7 mouse cellular contexts compared by ENCODE assay signal in the genomic region with DNA sequence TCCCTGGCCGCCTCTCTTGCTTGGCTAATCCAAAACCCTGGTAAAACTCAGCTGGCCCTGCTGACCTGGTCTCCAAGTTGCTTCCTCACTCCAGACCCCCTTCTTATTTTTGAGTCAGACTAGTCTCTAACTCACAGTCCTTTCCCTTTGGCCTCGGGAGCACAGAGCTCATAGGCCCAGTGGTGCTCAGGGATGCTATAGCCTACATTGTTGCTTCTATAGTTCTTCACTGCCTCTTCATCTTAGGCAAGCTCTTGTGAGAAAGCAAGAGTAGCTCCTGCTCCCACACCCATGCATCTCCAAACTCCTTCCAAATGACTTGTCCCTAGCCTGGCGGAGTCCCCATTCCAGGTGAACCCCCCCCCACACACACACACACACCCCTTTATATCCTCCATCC. TPM values are rescaled to one million over a fixed set of nuclear protein-coding genes. Genes with fewer than 3 reads are reported as not detected.
A peak's percentile ranks its signal among the peaks of the same experiment; 100 is the strongest.
DNase-seq lines count a peak whose midpoint lies in the region; ATAC-seq and TF ChIP-seq lines count a peak whose summit lies in the region.

No protein-coding gene starts in this region.

- peaks cover 10% of the 10 kb centered on the region for H3K4me1 ChIP-seq in lung, embryonic 15.5 days
- no peaks in the 10 kb centered on the region; the same call in 1 of the 2 replicates for H3K4me1 ChIP-seq in embryonic fibroblast, embryonic 13.5 days (ENCODE audit: control insufficient read depth, insufficient read depth, low read length)
- H3K4me1 ChIP-seq in intestine, embryonic 15.5 days (replicated peaks): peaks cover 15% of the 10 kb centered on the region
- peaks cover 9% of the 10 kb centered on the region; the same call in 1 of the 2 replicates for H3K4me1 ChIP-seq in midbrain, postnatal 0 days (ENCODE audit: insufficient read depth, low read length)

- H3K4me3 ChIP-seq in lung, embryonic 15.5 days: peak overlapping the region; percentile 91
- peak overlapping the region; percentile 87 for H3K4me3 ChIP-seq in embryonic fibroblast, embryonic 13.5 days (ENCODE audit: insufficient read depth, low read length)
- H3K4me3 ChIP-seq in intestine, embryonic 15.5 days (replicated peaks): peak overlapping the region; percentile 76
- peak overlapping the region; percentile 72 for H3K4me3 ChIP-seq in midbrain, postnatal 0 days (ENCODE audit: low read depth, low read length)

- peaks cover 29% of the 10 kb centered on the region for H3K36me3 ChIP-seq in lung, embryonic 15.5 days
- H3K36me3 ChIP-seq in intestine, embryonic 15.5 days: peaks cover 25% of the 10 kb centered on the region
- H3K36me3 ChIP-seq in midbrain, postnatal 0 days (ENCODE audit: insufficient read depth, low read length): peaks cover 27% of the 10 kb centered on the region

- ATAC-seq in lung, embryonic 15.5 days (ENCODE audit: borderline replicate concordance, extremely low read depth, low FRiP score, low TSS enrichment): no peak
- ATAC-seq in intestine, embryonic 15.5 days: no peak
- ATAC-seq in midbrain, postnatal 0 days (ENCODE audit: low FRiP score): no peak

- H3K9me3 ChIP-seq in lung, embryonic 15.5 days: no peaks in the 10 kb centered on the region
- no peaks in the 10 kb centered on the region for H3K9me3 ChIP-seq in intestine, embryonic 15.5 days
- no peaks in the 10 kb centered on the region for H3K9me3 ChIP-seq in midbrain, postnatal 0 days (ENCODE audit: low read length)

- H3K4me2 ChIP-seq in lung, embryonic 15.5 days: peak overlapping the region; percentile 65
- peak overlapping the region; percentile 82 for H3K4me2 ChIP-seq in intestine, embryonic 15.5 days (replicated peaks)
- peak overlapping the region; percentile 97 for H3K4me2 ChIP-seq in midbrain, postnatal 0 days (ENCODE audit: low read depth, low read length, poor library complexity, severe bottlenecking)

- no peaks in the 10 kb centered on the region for H3K27me3 ChIP-seq in lung, embryonic 15.5 days
- no peaks in the 10 kb centered on the region for H3K27me3 ChIP-seq in intestine, embryonic 15.5 days (replicated peaks)
- H3K27me3 ChIP-seq in midbrain, postnatal 0 days (ENCODE audit: insufficient read depth, low read length): no peaks in the 10 kb centered on the region

- 53% methylated on average over 3 of the region's 3 CpGs for WGBS in lung, embryonic 15.5 days
- 49% methylated on average over 3 of the region's 3 CpGs for WGBS in intestine, embryonic 15.5 days
- WGBS in midbrain, postnatal 0 days: 61% methylated on average over 3 of the region's 3 CpGs

- no peak for TF ChIP-seq CTCF in embryonic fibroblast, embryonic 13.5 days (IDR thresholded peaks at IDR 0.05; ENCODE audit: borderline replicate concordance, insufficient read depth, low read length)
- no peak for TF ChIP-seq CTCF in midbrain, postnatal 0 days (IDR thresholded peaks at IDR 0.05)

- no peak for TF ChIP-seq POLR2A in embryonic fibroblast, embryonic 13.5 days (IDR thresholded peaks at IDR 0.05; ENCODE audit: low read depth, low read length)

- H3K9ac ChIP-seq in lung, embryonic 15.5 days: peak overlapping the region; percentile 73; the same call in 1 of the 2 replicates
- peak overlapping the region; percentile 72 for H3K9ac ChIP-seq in intestine, embryonic 15.5 days
- H3K9ac ChIP-seq in midbrain, postnatal 0 days (replicated peaks; ENCODE audit: low read length, poor library complexity, severe bottlenecking): peak overlapping the region; percentile 87

- H3K27ac ChIP-seq in lung, embryonic 15.5 days: no peak overlapping the region
- no peak overlapping the region for H3K27ac ChIP-seq in embryonic fibroblast, embryonic 13.5 days (ENCODE audit: insufficient read depth, low read length)
- no peak overlapping the region for H3K27ac ChIP-seq in intestine, embryonic 15.5 days
- H3K27ac ChIP-seq in midbrain, postnatal 0 days (ENCODE audit: low read depth, low read length): no peak overlapping the region

- DNase-seq in lung, postnatal 36 days: no peak
- no peak for DNase-seq in midbrain, postnatal 0 days (ENCODE audit: low spot score)
- no peak for DNase-seq in embryo, embryonic 10.5 days (ENCODE audit: low spot score)
- no peak for DNase-seq in gastrocnemius, postnatal 25 days

RNA-seq across cellular contexts. Expression of a gene that starts 1.2 kb away (rescaled TPM):
- 316 and 363 TPM in 2 replicates for polyA plus RNA-seq in lung, embryonic 15.5 days (2015; fragmentation: Nextera tagmentation; extraction: Ambion mirVana)
- polyA plus RNA-seq in embryonic fibroblast, embryonic 13.5 days (2011; ENCODE audit: insufficient read length, low read depth, missing spikeins): 67.4 and 86.9 TPM in 2 replicates
- polyA plus RNA-seq in intestine, embryonic 15.5 days (2015; fragmentation: Nextera tagmentation; extraction: Ambion mirVana): 370 and 398 TPM in 2 replicates
- 151 and 158 TPM in 2 replicates for total RNA-seq in midbrain, postnatal 0 days (2014; rRNA removed)
- polyA plus RNA-seq in midbrain, postnatal 0 days (2015; fragmentation: Nextera tagmentation; extraction: Ambion mirVana): 396 and 420 TPM in 2 replicates
- 100 to 1,000 TPM; 349 to 360 TPM for total RNA-seq in gastrocnemius, postnatal 25 days (2021)

RNA-seq across cellular contexts. Expression of a gene that starts 32.1 kb away (rescaled TPM):
- not detected in 2 replicates for polyA plus RNA-seq in lung, embryonic 15.5 days (2015; fragmentation: Nextera tagmentation; extraction: Ambion mirVana)
- polyA plus RNA-seq in embryonic fibroblast, embryonic 13.5 days (2011; ENCODE audit: insufficient read length, low read depth, missing spikeins): not detected in 2 replicates
- not detected in 2 replicates for polyA plus RNA-seq in intestine, embryonic 15.5 days (2015; fragmentation: Nextera tagmentation; extraction: Ambion mirVana)
- total RNA-seq in midbrain, postnatal 0 days (2014; rRNA removed): not detected in 2 replicates
- polyA plus RNA-seq in midbrain, postnatal 0 days (2015; fragmentation: Nextera tagmentation; extraction: Ambion mirVana): not detected in 2 replicates
- total RNA-seq in gastrocnemius, postnatal 25 days (2021): not detected

RNA-seq across cellular contexts. Expression of a gene that starts 40.1 kb away (rescaled TPM):
- 533 and 536 TPM in 2 replicates for polyA plus RNA-seq in lung, embryonic 15.5 days (2015; fragmentation: Nextera tagmentation; extraction: Ambion mirVana)
- polyA plus RNA-seq in embryonic fibroblast, embryonic 13.5 days (2011; ENCODE audit: insufficient read length, low read depth, missing spikeins): 210 and 213 TPM in 2 replicates
- 610 and 639 TPM in 2 replicates for polyA plus RNA-seq in intestine, embryonic 15.5 days (2015; fragmentation: Nextera tagmentation; extraction: Ambion mirVana)
- 1,134 and 1,270 TPM in 2 replicates for total RNA-seq in midbrain, postnatal 0 days (2014; rRNA removed)
- 1,433 and 1,533 TPM in 2 replicates for polyA plus RNA-seq in midbrain, postnatal 0 days (2015; fragmentation: Nextera tagmentation; extraction: Ambion mirVana)
- 100 to 1,000 TPM; 313 to 489 TPM for total RNA-seq in gastrocnemius, postnatal 25 days (2021)

RNA-seq across cellular contexts. Expression of a gene that starts 40.3 kb away (rescaled TPM):
- polyA plus RNA-seq in lung, embryonic 15.5 days (2015; fragmentation: Nextera tagmentation; extraction: Ambion mirVana): 63.8 and 67.4 TPM in 2 replicates
- 27.7 and 32.2 TPM in 2 replicates for polyA plus RNA-seq in embryonic fibroblast, embryonic 13.5 days (2011; ENCODE audit: insufficient read length, low read depth, missing spikeins)
- 47.0 and 48.2 TPM in 2 replicates for polyA plus RNA-seq in intestine, embryonic 15.5 days (2015; fragmentation: Nextera tagmentation; extraction: Ambion mirVana)
- 41.0 and 43.3 TPM in 2 replicates for total RNA-seq in midbrain, postnatal 0 days (2014; rRNA removed)
- 60.3 and 72.4 TPM in 2 replicates for polyA plus RNA-seq in midbrain, postnatal 0 days (2015; fragmentation: Nextera tagmentation; extraction: Ambion mirVana)
- total RNA-seq in gastrocnemius, postnatal 25 days (2021): 1 to 10 TPM; 4.6 to 6.0 TPM
